Mouse (Mus musculus): ENCODE results near the gene Rassf3. TPM values are rescaled to one million over a fixed set of nuclear protein-coding genes. Genes with fewer than 3 reads are reported as not detected.
A peak's percentile ranks its signal among the peaks of the same experiment; 100 is the strongest.

Rassf3 gene
- polyA plus RNA-seq, 1 experiment: 41.2 TPM

- WGBS: 68% methylated on average over 13 of the region's 13 CpGs
- Histone ChIP-seq H3K27ac (ENCODE audit: control insufficient read depth, insufficient read depth, low read depth, low read length, poor library complexity) (no peak overlapping the region), H3K4me3 (replicated peaks; ENCODE audit: control insufficient read depth, low read depth, low read length) (no peak overlapping the region), H3K4me1 (ENCODE audit: control insufficient read depth, insufficient read depth, low read length) (peaks cover 7% of the 10 kb centered on the region; the same call in 1 of the 2 replicates)
- TF ChIP-seq CTCF (IDR thresholded peaks at IDR 0.05; ENCODE audit: control insufficient read depth, insufficient read depth, low read length) (no peak), POLR2A (IDR thresholded peaks at IDR 0.05; ENCODE audit: borderline replicate concordance, control insufficient read depth, low read depth, low read length) (no peak)
Observed at GRCm38 (mm10) chr10:121367271-121367670, 108.9 kb downstream of the Rassf3 start.

- TF ChIP-seq POLR2A (IDR thresholded peaks at IDR 0.05; ENCODE audit: borderline replicate concordance, control insufficient read depth, low read depth, low read length) (no peak), CTCF (IDR thresholded peaks at IDR 0.05; ENCODE audit: control insufficient read depth, insufficient read depth, low read length) (no peak)
- WGBS: 1% methylated on average over 9 of the region's 9 CpGs
- H3K27ac ChIP-seq (ENCODE audit: control insufficient read depth, insufficient read depth, low read depth, low read length, poor library complexity): peak overlapping the region; percentile 93
Observed at GRCm38 (mm10) chr10:121365781-121366272, 110.3 kb downstream of the Rassf3 start.

DNA sequence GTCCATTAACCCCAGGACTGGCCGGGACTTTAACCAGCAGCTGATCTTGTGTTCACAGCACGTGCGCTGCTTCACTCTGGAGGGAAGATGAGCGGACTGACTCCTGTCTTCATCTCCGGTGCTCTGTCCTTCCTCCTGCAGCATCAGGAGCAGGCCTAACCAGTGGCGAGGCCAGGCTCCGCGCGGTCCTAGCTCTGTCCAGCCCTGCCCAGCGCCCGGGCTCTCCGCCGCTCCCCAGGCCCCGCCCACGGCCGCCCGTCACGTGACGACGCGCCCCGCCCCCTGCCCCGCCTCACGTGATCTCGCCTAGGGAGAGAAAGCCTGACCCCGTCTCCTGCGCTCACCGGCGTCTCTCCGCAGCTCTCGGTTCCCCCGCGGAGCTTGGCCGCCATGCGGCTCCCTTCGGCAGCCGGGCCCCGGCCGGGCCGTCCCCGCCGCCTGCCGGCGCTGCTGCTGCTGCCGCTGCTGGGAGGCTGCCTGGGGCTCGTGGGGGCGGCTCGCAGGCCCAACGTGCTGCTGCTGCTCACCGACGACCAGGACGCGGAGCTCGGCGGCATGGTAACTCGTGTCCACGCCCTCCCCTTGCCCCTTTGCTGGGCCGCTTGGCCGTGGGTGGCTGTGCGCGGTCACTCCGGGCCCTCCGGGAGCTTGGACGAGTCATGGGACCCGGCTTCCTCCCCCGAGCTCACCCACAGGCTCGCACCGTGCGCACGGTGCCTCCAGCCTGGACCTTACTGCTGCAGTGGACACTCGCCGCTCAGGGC, 111.2 kb downstream of the Rassf3 start, which contains the start of gene Gns:
TSS of gene Gns (plus strand) at position 290 of the 764 bp plus-strand sequence.
- Histone ChIP-seq H3K4me1 (ENCODE audit: control insufficient read depth, insufficient read depth, low read length) (peaks cover 5% of the 10 kb centered on the region; the same call in 1 of the 2 replicates), H3K27ac (ENCODE audit: control insufficient read depth, insufficient read depth, low read depth, low read length, poor library complexity) (peak within 1 kb of the TSS; percentile 93), H3K4me3 (replicated peaks; ENCODE audit: control insufficient read depth, low read depth, low read length) (peak within 1 kb of the TSS; percentile 88)
- TF ChIP-seq CTCF (IDR thresholded peaks at IDR 0.05; ENCODE audit: control insufficient read depth, insufficient read depth, low read length): no peak
- TF ChIP-seq POLR2A (IDR thresholded peaks at IDR 0.05; ENCODE audit: borderline replicate concordance, control insufficient read depth, low read depth, low read length): peak; percentile 33; the same call in 1 of the 2 replicates
- WGBS: under 1% methylated on average over 71 of the region's 72 CpGs

More at GRCm38 (mm10) chr10:121365781-121366272, 110.3 kb downstream of the Rassf3 start:
- peaks cover 7% of the 10 kb centered on the region; the same call in 1 of the 2 replicates for H3K4me1 ChIP-seq (ENCODE audit: control insufficient read depth, insufficient read depth, low read length)
- H3K4me3 ChIP-seq (replicated peaks; ENCODE audit: control insufficient read depth, low read depth, low read length): peak overlapping the region; percentile 88

DNA sequence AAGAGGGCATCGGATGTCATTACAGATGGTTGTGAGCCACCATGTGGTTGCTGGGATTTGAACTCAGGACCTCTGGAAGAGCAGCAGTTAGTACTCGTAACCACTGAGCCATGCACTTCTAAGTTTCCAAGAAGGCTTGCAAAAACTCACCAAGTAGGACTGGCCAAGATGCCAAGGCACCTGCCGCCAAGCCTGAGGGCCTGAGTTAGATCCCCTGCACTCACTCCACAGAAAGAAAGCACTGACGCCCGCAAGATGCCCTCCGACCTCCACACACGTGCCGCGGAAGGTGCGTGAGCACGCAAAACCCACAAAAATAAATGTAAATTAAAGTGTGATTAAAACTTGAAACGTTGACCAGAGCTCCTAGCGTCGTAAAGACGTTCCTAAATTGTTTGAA, 111.8 kb downstream of the Rassf3 start:
- TF ChIP-seq CTCF (IDR thresholded peaks at IDR 0.05; ENCODE audit: control insufficient read depth, insufficient read depth, low read length) (no peak), POLR2A (IDR thresholded peaks at IDR 0.05; ENCODE audit: borderline replicate concordance, control insufficient read depth, low read depth, low read length) (no peak)
- no peak overlapping the region for H3K27ac ChIP-seq (ENCODE audit: control insufficient read depth, insufficient read depth, low read depth, low read length, poor library complexity)
- peaks cover 3% of the 10 kb centered on the region; the same call in 1 of the 2 replicates for H3K4me1 ChIP-seq (ENCODE audit: control insufficient read depth, insufficient read depth, low read length)
- no peak overlapping the region for H3K4me3 ChIP-seq (replicated peaks; ENCODE audit: control insufficient read depth, low read depth, low read length)
- 14% methylated on average over 15 of the region's 15 CpGs for WGBS

- TF ChIP-seq CTCF (IDR thresholded peaks at IDR 0.05; ENCODE audit: control insufficient read depth, insufficient read depth, low read length) (no peak), POLR2A (IDR thresholded peaks at IDR 0.05; ENCODE audit: borderline replicate concordance, control insufficient read depth, low read depth, low read length) (no peak)
- WGBS: 80% methylated on average over 8 of the region's 8 CpGs
- no peak overlapping the region for H3K4me3 ChIP-seq (replicated peaks; ENCODE audit: control insufficient read depth, low read depth, low read length)
- no peaks in the 10 kb centered on the region; the same call in 1 of the 2 replicates for H3K4me1 ChIP-seq (ENCODE audit: control insufficient read depth, insufficient read depth, low read length)
- H3K27ac ChIP-seq (ENCODE audit: control insufficient read depth, insufficient read depth, low read depth, low read length, poor library complexity): no peak overlapping the region
Observed at GRCm38 (mm10) chr10:121363201-121363600, 112.9 kb downstream of the Rassf3 start.

DNA sequence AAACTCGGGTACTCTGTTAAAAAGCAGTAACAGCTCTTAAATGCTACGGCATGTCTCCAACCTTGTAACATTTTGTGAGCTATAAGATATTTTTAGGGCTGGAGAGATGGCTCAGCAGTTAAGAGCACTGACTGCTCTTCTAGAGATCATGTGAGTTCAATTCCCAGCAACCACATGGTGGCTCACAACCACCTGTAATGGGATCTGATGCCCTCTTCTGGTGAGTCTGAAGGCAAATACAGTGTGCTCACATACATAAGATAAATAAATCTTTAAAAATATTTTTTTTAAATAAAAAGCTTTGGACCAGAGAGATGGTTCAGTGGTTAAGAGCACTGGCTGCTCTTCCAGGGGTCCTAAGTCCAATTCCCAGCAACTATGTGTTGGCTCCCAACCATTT, 115.8 kb downstream of the Rassf3 start:
- no peak overlapping the region for H3K4me3 ChIP-seq (replicated peaks; ENCODE audit: control insufficient read depth, low read depth, low read length)
- TF ChIP-seq CTCF (IDR thresholded peaks at IDR 0.05; ENCODE audit: control insufficient read depth, insufficient read depth, low read length) (no peak), POLR2A (IDR thresholded peaks at IDR 0.05; ENCODE audit: borderline replicate concordance, control insufficient read depth, low read depth, low read length) (no peak)
- WGBS: 76% methylated on average over 2 of the region's 2 CpGs
- no peak overlapping the region for H3K27ac ChIP-seq (ENCODE audit: control insufficient read depth, insufficient read depth, low read depth, low read length, poor library complexity)
- no peaks in the 10 kb centered on the region for H3K4me1 ChIP-seq (ENCODE audit: control insufficient read depth, insufficient read depth, low read length)

Other genes starting within 250 kb of the Rassf3 start
- gene Tbc1d30, start 125.1 kb downstream of the Rassf3 start, polyA plus RNA-seq (2011; ENCODE audit: insufficient read depth, insufficient read length, low replicate concordance, missing spikeins): 0.52 TPM in 1 of 2 replicates, not detected in the other
- gene Gns, start 111.3 kb downstream of the Rassf3 start, polyA plus RNA-seq (2011; ENCODE audit: insufficient read depth, insufficient read length, low replicate concordance, missing spikeins): 18.2 and 39.2 TPM in 2 replicates
- gene Tbk1, start 110.4 kb upstream of the Rassf3 start, polyA plus RNA-seq (2011; ENCODE audit: insufficient read depth, insufficient read length, low replicate concordance, missing spikeins): 11.2 and 31.3 TPM in 2 replicates
- gene Xpot, start 150.0 kb upstream of the Rassf3 start, polyA plus RNA-seq (2011; ENCODE audit: insufficient read depth, insufficient read length, low replicate concordance, missing spikeins): 18.5 and 24.4 TPM in 2 replicates
- gene D930020B18Rik, start 165.2 kb upstream of the Rassf3 start, polyA plus RNA-seq (2011; ENCODE audit: insufficient read depth, insufficient read length, low replicate concordance, missing spikeins): not detected in 2 replicates